13 mouse cellular contexts compared by ENCODE assay signal in the genomic region with DNA sequence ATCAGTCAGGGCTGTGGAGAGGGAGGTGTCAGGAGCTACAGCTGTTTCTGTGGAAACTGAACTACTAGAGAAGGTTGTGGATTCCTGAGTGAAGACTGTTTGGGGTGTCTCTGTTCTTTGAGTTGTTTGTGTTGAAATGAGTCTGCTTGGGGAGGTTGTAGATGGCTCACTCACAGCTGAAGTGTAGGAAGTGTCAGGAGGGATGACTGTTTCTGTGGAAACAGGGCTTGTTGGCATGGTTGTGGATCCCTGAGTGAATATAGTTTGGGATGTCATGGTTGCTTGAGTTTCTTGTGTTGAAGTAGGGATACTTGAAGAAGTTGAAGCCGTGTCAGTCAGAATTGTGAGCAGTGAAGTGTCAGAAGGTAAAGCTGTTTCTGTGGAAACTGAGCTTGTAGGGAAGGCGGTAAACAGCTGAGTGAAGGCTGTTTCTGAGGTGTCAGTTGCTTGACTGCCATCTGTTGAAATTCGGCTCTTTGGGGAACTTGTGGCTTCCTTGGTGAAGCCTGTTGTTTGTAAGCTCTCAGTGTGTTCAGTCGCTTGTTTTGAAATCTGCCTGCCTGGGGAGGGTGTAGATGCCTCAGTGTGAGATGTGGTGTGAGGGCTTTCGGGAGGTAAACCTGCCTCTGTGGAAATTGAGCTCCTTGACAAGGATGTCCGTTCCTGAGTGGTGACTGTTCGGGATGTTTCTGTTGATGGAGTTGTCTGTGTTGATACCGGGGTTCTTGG. TPM values are rescaled to one million over a fixed set of nuclear protein-coding genes. Genes with fewer than 3 reads are reported as not detected.
DNase-seq lines count a peak whose midpoint lies in the region; ATAC-seq lines count a peak whose summit lies in the region.
"Had no signal": no experiment of that assay in that cellular context is flagged by ENCODE, and none has a peak within 500 bp of the region (broad histone marks: within the 10 kb centered on the region; RNA-seq: fewer than 3 reads in every experiment).

No protein-coding gene starts in this region.

- peak; percentile 21 for DNase-seq in layer of hippocampus, adult 9-10 months (ENCODE audit: low spot score)
- DNase-seq in layer of hippocampus, adult 8-10 months (ENCODE audit: low spot score in 2 of 2): no peak
- DNase-seq in lung, postnatal 4 days: peak; percentile 27 to 28
- DNase-seq in thymus, postnatal 0 days (ENCODE audit: low spot score): peak; percentile 14
- DNase-seq in adrenal gland, postnatal 4 days (ENCODE audit: low spot score in 2 of 2): no peak
- DNase-seq in heart, postnatal 4 days: no peak
- DNase-seq: gastrocnemius, postnatal 25 days; heart, postnatal 36 days had no signal

- ATAC-seq in erythroblast, adult 5-6 weeks (replicated peaks; ENCODE audit: low FRiP score, poor library complexity, severe bottlenecking): 0 out of 2 replicates have a peak, but pooled peaks have one; percentile 30

RNA-seq across cellular contexts. Expression of a gene that starts 30.7 kb away (rescaled TPM):
- not detected for total RNA-seq in layer of hippocampus, adult 8-10 months (2022)
- total RNA-seq in erythroblast, adult 5-6 weeks (2015; ENCODE audit: low replicate concordance): not detected in 2 replicates
- not detected in 2 replicates for total RNA-seq in erythroblast, adult 5-6 weeks (2017; ENCODE audit: low replicate concordance)
- polyA plus RNA-seq in thymus, postnatal 0 days (2015; fragmentation: Nextera tagmentation; extraction: Ambion mirVana): 0.36 and 0.46 TPM in 2 replicates
- not detected for total RNA-seq in adrenal gland, postnatal 4 days (2021)
- total RNA-seq in heart, postnatal 4 days (2021): not detected
- total RNA-seq: gastrocnemius, postnatal 25 days; heart, postnatal 36 days had no signal
- polyA plus RNA-seq: embryonic facial prominence, embryonic 15.5 days; kidney, embryonic 15.5 days; limb, embryonic 11.5 days; macrophage had no signal

RNA-seq across cellular contexts. Expression of a gene that starts 32.4 kb away (rescaled TPM):
- 1 to 10 TPM; 3.4 to 6.4 (median 4.9) TPM for total RNA-seq in layer of hippocampus, adult 8-10 months (2022)
- total RNA-seq in erythroblast, adult 5-6 weeks (2015; ENCODE audit: low replicate concordance): 1.9 TPM in 1 of 2 replicates, not detected in the other
- not detected in 2 replicates for total RNA-seq in erythroblast, adult 5-6 weeks (2017; ENCODE audit: low replicate concordance)
- polyA plus RNA-seq in thymus, postnatal 0 days (2015; fragmentation: Nextera tagmentation; extraction: Ambion mirVana): 1.7 TPM in 2 replicates
- total RNA-seq in adrenal gland, postnatal 4 days (2021): under 1 TPM; 0.31 to 0.67 TPM
- total RNA-seq in heart, postnatal 4 days (2021): under 1 TPM; 0.32 to 0.33 TPM
- polyA plus RNA-seq: limb, embryonic 11.5 days; macrophage had no signal

Comparison
In these comparisons a context has a peak if more than half of its experiments do, and no peak if none do; other contexts are left out.
1. DNase-seq: peak in layer of hippocampus, adult 9-10 months (single experiment), lung, postnatal 4 days (2 of 2) and thymus, postnatal 0 days (single experiment); none in layer of hippocampus, adult 8-10 months (0 of 2), adrenal gland, postnatal 4 days (0 of 2) and heart, postnatal 4 days (single experiment).